Mouse (Mus musculus) adrenal gland, postnatal 4 days (tissue): Measurements from ENCODE around the gene Vps25. TPM values are rescaled to one million over a fixed set of nuclear protein-coding genes. Genes with fewer than 3 reads are reported as not detected.

Experiments used
- DNase-seq, 2 experiments: peaks; one replicate each; pipeline ENCODE4 v3.0.0; 2021 to 2022; ENCODE audit warnings: low spot score in 2 of 2, mixed read lengths in 2 of 2
- total RNA-seq, 2 experiments: library from RNA; stranded (reverse); gene quantifications; 2 replicates each; pipeline ENCODE4 v1.2.3; 2021

Vps25 gene
- total RNA-seq, 2 experiments from 2014 or later = 106 to 111 TPM

DNA sequence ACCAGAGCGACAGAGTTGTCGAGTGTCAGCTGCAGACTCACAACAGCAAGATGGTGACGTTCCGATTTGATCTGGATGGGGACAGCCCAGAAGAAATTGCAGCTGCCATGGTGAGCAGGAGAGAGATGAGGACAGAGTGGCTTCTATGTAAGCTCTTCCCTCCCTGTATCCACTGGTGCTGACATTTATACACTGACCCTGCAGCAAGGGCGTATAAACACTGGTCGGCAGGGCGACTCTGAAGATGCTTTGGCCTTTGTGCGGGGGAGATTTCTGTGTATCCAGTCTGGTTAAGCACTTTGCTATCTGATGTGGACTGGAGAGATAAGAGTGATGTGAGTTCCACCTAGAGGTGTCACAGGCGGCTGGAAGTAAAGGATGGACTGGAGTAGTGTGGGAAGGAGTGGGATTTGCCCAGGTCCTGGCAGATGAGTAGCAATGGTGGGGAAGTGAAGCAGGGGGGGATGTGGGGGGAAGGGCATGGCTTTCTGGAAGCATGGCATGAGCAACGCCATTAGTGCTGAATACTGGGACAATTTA lies 16.1 kb downstream of the Vps25 start:
- DNase-seq = no peak

DNA sequence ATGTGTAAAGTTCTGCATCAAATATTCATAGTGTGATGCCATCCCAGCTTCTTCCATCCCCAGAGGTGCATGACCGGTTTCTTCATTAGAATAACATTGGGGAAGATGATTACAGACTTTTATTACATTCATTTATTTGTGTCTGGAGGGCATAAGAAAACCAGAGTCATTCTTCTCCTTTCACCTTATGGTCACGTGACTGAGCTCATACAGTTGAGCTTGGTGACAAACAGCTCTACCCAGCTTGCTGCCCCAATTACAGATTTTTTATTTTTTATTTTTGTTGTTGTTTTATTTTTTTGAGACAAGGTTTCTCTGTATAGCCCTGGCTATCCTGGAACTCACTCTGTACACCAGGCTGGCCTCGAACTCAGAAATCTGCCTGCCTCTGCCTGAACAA lies 18.9 kb downstream of the Vps25 start:
- DNase-seq = no peak

DNA sequence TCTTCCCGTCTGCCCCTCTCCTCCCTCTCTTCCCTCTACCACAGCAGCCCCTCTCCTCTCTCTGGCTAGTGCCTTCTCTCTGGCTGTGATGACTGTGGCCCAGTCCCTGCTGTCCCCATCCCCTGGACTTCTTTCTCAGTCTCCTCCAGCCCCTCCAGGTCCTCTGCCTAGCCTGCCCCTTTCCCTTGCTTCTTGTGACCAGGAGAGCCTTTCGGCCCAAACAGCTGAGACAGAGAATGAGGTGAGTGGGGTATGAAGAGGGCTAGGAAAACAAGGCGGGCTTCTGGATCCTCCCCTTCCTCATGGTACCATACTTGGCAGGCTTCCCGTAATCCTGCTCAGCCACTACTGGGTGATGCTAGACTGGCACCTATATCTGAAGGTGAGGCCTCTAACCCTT lies 21.8 kb downstream of the Vps25 start:
- DNase-seq = no peak

DNA sequence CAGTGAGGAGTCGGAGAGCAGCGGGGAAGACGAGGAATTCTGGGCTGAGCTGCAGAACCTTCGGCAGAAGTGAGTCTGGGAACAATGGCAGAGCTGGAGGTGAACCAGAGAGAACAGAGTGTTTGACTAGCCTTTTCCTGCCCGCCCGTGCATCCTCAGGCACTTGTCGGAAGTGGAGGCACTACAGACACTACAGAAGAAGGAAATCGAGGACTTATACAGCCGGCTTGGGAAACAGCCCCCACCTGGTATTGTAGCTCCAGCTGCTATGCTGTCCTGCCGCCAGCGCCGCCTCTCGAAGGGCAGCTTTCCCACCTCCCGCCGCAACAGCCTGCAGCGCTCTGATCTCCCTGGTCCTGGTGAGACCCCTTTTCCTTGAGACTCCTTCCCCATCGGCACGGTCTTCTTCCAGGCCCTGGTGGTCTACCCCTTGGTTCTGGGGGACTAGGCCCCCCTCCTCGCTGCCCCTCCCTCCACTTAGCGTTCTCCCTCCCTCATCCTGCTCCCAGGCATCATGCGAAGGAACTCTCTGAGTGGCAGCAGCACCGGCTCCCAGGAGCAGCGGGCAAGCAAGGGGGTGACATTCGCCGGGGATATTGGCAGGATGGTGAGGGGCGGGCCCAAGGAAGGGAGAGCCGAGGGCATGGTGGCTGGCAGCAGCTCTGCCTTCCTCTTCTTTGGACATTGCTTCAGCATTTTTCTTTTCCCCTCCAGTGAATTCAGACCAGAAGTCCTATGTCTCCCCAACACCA lies 23.0 kb downstream of the Vps25 start:
- no peak for DNase-seq

DNA sequence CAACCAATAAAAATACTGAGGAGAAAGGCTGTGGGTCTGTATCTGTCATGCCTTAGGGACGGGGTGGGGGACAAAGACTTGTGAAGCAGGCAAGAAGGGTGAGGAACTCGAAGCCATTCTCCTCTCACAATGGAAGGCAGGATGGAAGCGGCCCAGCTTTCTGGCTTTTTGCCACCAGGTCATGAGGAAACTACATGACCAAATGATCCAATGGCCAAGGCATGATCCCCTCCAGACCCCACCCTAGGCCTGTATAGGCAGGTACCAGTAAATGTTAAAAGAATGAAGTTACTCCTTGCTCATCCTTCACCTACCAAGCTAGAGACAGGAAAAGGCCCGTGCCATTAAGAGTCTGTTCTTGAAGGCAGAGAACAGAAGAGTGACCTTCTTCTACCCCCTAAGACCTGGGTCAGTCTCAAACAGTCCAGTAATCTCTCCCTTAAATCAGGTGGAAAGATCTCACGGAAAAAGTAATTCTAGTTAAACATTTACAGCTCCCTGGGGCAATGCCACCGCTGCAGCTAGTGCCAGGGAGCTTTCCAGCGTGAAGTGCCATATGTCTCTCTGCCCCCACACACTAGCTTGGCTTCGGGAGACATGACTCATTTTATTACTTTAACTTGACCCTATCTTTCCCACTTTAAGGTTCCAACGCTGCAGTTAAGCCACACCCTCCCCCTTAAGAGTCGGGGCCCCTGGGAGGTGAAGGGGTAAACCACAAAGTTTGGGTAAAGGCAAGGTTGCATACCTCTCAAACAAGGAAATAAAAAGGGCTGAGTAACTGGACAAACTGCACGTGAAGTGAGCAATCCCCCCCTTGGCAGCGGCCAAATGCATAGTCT lies 24.1 kb downstream of the Vps25 start:
- DNase-seq = no peak

DNA sequence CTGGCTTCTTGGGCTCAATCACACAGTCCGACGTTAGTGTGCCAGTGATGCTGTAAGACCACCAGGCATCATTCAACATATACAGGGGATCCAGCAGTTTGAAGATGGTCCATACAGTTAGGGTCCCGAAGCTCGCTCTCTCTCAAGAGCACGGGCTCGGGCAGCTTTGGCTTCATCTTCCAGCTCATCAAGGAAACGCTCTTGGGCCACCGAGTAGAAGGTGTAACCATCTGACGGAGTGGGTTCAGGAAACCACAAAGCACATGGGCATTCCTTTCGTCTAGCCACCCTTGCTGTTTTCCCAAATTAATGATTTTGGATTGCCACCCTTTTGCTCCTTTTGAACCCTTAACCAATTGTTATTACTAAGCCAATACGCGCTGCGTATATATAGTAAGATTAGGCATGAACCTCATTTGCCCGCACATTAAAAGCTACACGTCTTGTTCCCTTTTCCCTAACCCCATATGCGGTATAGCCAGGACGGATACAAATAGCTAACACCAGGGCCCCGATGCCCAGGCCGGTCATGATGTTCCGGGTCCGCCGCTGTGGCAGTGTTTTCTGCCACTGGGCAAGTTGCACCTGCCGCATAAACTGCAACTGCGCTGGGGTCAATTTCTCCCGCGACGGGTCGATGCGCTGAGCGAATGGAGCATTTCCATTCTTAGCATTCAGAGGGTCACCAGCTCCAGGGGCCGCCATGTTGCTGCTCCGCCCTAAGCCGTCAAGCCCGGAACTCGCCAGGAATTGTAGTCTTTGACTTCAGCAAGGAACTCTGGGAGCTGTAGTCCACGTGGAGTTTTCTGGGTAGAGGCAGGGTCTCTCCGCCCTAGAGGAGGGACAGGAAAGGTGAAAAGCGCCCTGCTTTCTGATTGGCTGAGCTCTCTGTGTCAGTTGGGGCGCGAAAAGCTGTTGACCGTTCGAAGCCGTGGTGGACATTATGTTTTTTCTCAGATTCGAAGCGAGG lies 25.0 kb downstream of the Vps25 start, which contains the start of the genes Cntd1 and Coa3:
Cntd1 (plus strand) TSS at position 790 of the 970 bp plus-strand sequence.
Coa3 (minus strand) TSS at position 892 of the 970 bp plus-strand sequence.
- peak; percentile 42 to 66 for DNase-seq

DNA sequence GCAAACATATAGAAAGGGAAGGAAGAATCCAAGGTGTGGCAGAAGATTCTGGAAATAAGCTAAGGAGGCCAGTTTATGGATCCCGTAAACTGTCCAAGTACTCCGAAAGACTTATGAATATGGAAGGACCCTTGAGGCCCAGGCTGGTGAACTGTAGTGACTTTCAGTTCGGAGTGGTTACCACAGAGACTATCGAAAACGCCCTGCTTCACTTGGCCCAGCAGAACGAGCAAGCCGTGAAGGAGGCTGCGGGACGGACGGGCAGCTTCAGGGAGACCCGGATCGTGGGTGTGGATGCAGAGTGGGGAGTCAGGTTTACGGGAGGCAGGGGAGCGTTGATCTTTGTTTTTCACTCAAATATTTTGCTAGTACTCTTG lies 25.7 kb downstream of the Vps25 start:
- DNase-seq = no peak

DNA sequence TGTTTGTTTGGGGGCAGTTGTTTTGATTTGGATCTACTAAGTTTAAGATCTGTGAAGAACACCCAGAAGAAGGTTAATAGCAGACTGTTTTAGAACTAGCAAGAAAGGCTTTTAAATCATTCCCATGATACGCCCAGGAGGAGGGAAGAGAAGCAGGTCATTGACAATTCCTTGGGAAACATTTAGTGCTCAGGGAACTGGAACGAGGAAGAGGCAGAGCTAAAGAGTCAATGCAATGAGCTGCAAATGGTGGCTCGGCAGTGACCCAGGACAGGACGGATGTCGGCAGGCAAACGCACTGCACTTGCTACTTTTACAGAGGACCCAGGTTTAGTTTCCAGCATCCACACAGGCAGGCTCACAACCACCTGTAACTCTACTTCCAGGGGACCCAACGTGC lies 27.3 kb downstream of the Vps25 start:
- DNase-seq = no peak

DNA sequence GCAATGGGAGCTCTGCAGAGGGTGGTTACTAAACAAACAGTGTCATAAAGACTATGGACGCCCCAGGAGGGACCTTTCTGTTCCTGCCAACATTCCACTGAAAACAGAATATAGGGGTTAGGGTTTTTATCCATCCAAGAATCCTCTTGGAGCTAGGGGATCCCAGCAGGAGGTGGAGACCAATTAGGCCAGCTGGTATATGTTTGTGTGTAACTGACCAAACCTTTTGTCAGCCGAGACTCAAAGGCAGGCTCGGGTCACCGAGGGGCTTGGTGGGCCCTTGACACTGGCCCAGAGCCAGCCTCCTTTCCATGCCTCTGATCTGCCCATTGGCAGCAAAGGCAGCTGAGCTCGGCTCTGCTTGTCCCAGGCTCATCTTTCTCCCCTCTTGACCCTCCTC lies 29.4 kb downstream of the Vps25 start:
- no peak for DNase-seq

DNA sequence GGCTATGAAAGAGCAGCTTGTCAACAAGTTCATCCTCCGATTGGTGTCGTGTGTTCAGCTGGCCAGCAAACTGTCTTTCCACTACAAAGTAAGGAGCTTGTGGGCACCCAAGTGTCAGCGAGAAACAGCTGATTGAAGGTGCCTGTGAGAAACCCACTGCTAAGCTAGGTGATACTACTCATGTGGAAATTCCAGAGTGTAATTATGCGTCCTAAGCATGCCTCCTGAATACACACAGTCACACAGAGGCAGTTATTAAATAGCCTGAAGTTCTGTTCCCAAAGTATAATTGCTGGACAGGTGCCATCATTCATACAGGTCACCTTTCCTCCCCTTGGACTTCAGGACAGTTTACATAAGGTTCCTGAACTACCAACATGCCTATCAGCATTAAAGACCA lies 30.3 kb downstream of the Vps25 start:
- DNase-seq = no peak

DNA sequence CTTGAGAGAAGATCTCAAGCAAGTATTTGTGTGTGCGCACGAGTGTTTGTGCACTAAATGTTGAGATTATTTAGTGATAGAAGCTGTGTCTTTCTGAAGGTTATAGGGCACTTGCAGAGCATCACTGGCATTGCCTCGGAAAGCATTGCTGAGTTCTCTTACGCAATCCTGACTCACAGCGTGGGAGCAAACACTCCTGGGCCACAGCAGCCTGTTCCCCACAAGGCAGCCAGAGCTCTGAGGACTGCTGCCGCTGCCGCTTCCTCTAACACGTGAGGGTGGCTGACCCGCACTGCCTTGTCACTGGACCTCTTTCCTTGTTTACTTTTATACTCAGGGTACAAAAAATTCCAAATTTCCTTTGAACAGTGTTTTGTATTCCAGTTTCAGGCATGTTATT lies 33.8 kb downstream of the Vps25 start:
- DNase-seq = no peak

DNA sequence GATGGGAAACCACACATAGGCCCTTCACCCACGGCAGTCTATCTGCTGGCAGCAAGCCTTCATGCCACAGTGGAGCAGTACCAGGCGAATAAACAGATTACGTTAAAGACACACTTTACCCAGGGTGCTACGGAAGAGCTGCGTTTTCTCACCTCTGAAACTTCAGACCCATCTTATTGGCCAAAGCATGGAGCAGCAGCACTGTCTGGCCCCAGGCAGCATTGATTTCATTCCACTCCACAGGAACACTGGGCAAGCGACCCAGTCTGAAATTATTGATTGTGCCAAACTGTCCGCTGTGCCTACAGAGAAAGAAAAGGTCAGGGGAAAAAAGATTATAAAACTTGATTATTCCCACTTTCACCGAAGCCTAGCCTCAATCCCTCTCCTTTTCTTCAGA lies 37.7 kb downstream of the Vps25 start:
- no peak for DNase-seq

DNA sequence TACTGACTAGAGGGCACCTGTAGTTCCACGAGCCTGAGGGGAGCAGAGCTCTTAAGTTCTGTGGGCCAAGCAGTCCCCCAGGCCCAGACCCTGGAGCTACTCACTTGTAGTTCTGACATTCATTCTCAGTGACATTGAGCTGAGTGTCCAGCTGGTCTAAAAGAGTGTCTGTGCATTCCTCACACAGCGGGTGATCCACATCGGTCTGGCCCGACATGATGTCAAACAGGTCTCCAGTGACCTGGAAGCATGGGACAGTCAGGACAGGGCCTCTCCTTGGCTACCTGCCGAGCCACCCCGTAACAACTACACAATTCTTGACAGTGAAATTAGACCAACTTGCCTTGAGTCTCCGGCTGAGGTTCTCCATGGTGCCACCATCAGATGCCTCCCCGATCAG lies 41.7 kb downstream of the Vps25 start:
- DNase-seq = no peak

DNA sequence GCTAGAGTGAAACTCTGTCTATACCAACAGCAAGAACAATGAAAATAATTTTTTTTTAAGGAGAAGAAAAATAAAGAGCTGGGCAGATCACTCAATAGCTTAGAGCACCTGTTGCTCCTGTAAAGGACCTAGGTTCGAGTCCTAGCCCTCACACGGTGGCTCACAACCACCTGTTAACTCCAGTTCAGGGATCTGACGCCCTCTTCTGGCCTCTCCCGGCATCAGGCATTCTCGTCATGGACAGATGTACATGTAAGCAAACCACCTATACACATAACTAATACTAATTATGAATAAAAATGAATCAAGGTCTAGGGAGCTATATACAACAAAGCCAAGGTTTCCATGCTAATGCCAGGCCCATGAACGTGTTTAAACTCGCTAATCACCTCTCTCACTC lies 47.4 kb downstream of the Vps25 start:
- no peak for DNase-seq

DNA sequence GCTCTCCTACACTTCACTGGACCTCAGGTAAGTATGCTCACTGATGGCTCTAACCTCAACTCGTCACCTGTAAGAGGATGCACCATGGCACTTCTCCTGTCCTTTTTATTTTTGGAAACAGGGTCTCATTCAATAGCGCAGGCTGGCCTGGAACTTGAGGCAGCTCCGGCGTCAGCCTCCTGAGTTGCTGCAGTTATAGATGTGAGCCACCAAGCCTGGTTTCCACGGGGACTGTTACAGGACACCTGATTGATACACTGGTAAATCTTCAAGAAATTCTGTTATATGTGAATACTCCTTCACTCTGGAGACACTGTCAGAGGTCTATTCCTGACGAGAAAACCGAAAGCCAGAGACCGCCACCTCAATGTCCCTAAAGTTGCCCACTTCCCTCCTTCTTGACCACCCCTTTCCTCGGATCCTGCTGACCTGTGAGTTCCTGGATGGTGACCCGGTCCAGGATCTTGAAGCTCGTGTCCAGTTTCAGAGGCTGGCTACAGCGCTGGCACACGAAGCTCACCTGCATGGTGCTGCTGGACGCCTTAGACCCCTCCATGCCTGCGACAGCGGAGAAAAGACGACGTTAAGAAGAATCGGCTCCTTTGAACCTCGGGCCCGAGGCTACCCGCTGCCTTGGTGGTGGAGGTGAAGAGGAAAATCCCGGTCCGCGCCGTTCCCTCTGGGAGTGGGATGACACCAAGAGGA lies 47.9 kb downstream of the Vps25 start:
- no peak for DNase-seq

DNA sequence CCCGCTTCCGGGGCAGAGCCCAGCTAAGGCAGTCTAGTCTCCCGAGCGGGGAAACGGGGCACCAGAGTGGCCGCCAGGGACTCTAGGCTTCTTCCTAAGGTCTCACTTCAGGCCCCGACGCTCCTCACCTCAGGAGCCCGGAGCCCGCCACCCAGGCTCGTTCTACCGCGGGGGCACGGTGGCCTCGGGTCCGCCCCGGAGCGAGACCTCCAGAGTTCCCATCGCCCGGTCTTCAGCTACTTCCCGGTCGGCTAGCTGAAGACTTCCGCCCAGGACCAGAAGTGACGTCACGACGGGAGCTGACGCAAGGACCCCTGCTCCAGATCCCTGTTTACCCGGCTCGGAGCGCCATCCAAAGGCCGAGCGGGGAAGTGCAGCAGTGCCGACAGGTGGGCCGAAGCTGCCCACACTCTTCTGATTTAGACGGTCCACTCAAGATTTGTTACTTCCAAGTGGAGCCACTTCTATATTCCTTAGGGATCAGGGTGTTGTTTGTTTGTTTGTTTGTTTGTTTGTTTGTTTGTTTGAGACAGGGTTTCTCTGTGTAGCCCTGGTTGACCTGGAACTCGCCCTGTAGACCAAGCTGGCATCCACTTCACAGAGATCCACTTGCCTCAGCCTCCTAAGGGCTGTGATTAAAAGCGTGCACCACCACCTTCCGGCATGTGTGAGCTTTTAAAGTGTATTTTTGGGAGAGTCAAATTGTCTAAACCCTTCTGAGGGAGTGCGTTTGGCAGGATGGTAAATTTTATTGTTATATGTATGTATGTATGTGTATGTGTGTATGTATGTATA lies 48.7 kb downstream of the Vps25 start, which contains the start of gene Becn1:
Becn1 (minus strand) TSS at position 283 of the 795 bp plus-strand sequence.
- DNase-seq = peak; percentile 91 to 96

DNA sequence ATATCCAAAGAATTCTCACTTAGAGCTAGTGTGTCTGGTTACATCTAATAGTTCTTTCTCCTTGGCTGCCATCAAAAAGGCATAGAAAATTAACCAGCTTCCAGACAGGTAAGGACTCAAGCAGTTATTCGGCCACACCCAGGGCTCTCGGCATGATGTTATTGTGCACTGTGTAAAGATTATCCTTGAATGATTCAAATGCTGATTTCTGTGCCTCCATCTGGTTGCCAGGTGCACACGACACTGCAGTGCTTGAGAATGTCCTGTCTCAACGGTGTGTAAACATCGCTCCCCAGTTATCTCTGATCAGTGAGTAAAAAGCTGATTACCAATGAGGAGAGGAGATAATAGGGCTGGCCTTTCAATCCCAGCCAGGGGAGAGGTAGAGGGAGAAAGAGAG lies 54.2 kb downstream of the Vps25 start:
- no peak for DNase-seq
